Mouse (Mus musculus): ENCODE measurements around the gene Nploc4.
"Not testable (repeated sequence)": the region's sequence is repeated elsewhere in the genome, so short reads cannot be mapped to it uniquely, and the experiment has no call there.

Gene Nploc4

GRCm38 (mm10) chr11:120442344-120442743, 4.8 kb upstream of the Nploc4 start, which contains the start of gene Tspan10:
Tspan10 (plus strand) TSS chr11:120442644.
- DNase-seq: no peak

GRCm38 (mm10) chr11:120437857-120438385, 413 bp upstream of the Nploc4 start:
- no peak for DNase-seq

- no peak for DNase-seq
Measured at GRCm38 (mm10) chr11:120426727-120427126, 10.8 kb downstream of the Nploc4 start.

GRCm38 (mm10) chr11:120423569-120424295, 13.8 kb downstream of the Nploc4 start:
- DNase-seq: peak; percentile 40 to 66

- peak in 1 of 2 experiments; percentile 37 for DNase-seq
Measured at GRCm38 (mm10) chr11:120422651-120423568, 14.6 kb downstream of the Nploc4 start.

- no peak for DNase-seq
Measured at GRCm38 (mm10) chr11:120418592-120418991, 18.9 kb downstream of the Nploc4 start.

GRCm38 (mm10) chr11:120417852-120418251, 19.7 kb downstream of the Nploc4 start:
- no peak for DNase-seq

GRCm38 (mm10) chr11:120413621-120414020, 23.9 kb downstream of the Nploc4 start:
- DNase-seq: not testable (repeated sequence)

GRCm38 (mm10) chr11:120406445-120406844, 31.1 kb downstream of the Nploc4 start:
- no peak for DNase-seq

- DNase-seq: no peak
Measured at GRCm38 (mm10) chr11:120405867-120406266, 31.6 kb downstream of the Nploc4 start.

GRCm38 (mm10) chr11:120404814-120405213, 32.7 kb downstream of the Nploc4 start:
- DNase-seq: no peak

GRCm38 (mm10) chr11:120399319-120399718, 38.2 kb downstream of the Nploc4 start:
- no peak for DNase-seq

- DNase-seq: no peak
Measured at GRCm38 (mm10) chr11:120397602-120398001, 39.9 kb downstream of the Nploc4 start.

GRCm38 (mm10) chr11:120395661-120396060, 41.8 kb downstream of the Nploc4 start:
- no peak for DNase-seq

- no peak for DNase-seq
Measured at GRCm38 (mm10) chr11:120388580-120388979, 48.9 kb downstream of the Nploc4 start.

- no peak for DNase-seq
Measured at GRCm38 (mm10) chr11:120387157-120387556, 50.4 kb downstream of the Nploc4 start.

- DNase-seq: no peak
Measured at GRCm38 (mm10) chr11:120386632-120387031, 50.9 kb downstream of the Nploc4 start.

- no peak for DNase-seq
Measured at GRCm38 (mm10) chr11:120382509-120382908, 55.0 kb downstream of the Nploc4 start.

GRCm38 (mm10) chr11:120381157-120381556, 56.4 kb downstream of the Nploc4 start:
- DNase-seq: no peak

GRCm38 (mm10) chr11:120380271-120380670, 57.2 kb downstream of the Nploc4 start:
- DNase-seq: no peak

GRCm38 (mm10) chr11:120378611-120379540, 58.6 kb downstream of the Nploc4 start, which contains the start of gene Faap100:
Faap100 (minus strand) TSS chr11:120378764.
- peak; percentile 94 to 95 for DNase-seq

- peak; percentile 60 to 80 for DNase-seq
Measured at GRCm38 (mm10) chr11:120378031-120378610, 59.4 kb downstream of the Nploc4 start.

Measured in lung, postnatal 4 days (tissue).